Mouse (Mus musculus) ES-E14 (cell line): ENCODE data around the gene Gm17482.

Source experiments
- CHD2 ChIP-seq: IDR thresholded peaks from 2 replicates; pipeline ENCODE4 v1.6.1; 2014; ENCODE audit warnings: mild to moderate bottlenecking, low read depth, low read length, inconsistent platforms
- HCFC1 ChIP-seq: IDR thresholded peaks from 2 replicates; pipeline ENCODE4 v1.6.1; 2012; ENCODE audit warnings: low read length, inconsistent platforms, borderline replicate concordance; ENCODE audit not compliant: insufficient read depth
- MAFK ChIP-seq: IDR thresholded peaks from 2 replicates; pipeline ENCODE4 v1.6.1; 2014; ENCODE audit warnings: mild to moderate bottlenecking, low read depth, low read length, inconsistent platforms; ENCODE audit not compliant: insufficient read depth
- ZC3H11A ChIP-seq: IDR thresholded peaks from 2 replicates; pipeline ENCODE4 v1.6.1; 2012; ENCODE audit warnings: low read depth, mild to moderate bottlenecking, inconsistent platforms, low read length, borderline replicate concordance
- ZNF384 ChIP-seq: IDR thresholded peaks from 2 replicates; pipeline ENCODE4 v1.6.1; 2012; ENCODE audit warnings: low read depth, low read length, inconsistent platforms

GRCm38 (mm10) chr6:115178826-115179225 is 48.3 kb upstream of the Gm17482 start:
- TF ChIP-seq MAFK (no peak), CHD2 (no peak), ZC3H11A (no peak), HCFC1 (no peak), ZNF384 (no peak)
